Mouse (Mus musculus) cerebellum, postnatal 36 days (tissue): ENCODE data around the gene Ppp1cc.
"Not testable (repeated sequence)": the region's sequence is repeated elsewhere in the genome, so short reads cannot be mapped to it uniquely, and the experiment has no call there.

Experiments used
- DNase-seq, 2 experiments: peaks; one replicate each; pipeline ENCODE4 v3.0.0; 2021 to 2022; ENCODE audit warnings: mixed read lengths in 2 of 2

Gene Ppp1cc

DNA sequence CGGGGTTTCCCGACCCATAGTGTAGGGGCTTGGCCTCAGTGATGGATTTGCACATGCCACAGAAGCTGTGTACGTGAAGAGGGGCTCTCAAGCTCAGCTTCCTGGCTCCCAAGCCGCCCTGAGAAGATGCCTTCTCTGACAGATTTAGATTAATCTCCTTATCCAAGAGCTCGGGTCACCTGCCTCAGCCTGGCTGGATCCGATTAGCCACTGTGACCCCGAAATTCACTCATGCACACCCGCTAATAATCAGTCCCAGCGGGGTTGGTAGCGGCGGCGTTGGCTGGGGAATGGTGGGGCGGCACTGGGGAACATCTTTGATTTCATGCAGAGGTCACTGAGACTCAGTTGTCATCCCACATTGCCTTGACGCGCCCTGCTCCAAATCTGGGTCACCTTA is 19.2 kb upstream of the Ppp1cc start:
- no peak for DNase-seq

DNA sequence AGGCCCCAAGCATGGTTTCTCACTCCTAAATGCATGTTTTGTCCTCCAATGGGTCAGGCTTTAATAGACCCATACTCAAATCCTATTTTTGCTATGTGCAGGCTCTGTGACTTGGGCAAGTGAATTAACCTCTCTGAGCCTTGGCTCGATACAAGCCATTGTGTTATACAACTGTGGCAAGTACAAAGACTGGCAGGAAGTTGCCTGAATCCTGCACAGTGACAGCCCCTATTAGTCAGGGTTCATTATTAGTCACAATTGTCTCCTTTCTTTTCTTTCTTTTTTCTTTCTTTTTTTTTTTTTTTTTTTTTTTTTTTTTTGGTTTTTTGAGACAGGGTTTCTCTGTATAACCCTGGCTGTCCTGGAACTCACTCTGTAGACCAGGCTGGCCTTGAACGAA is 18.3 kb upstream of the Ppp1cc start:
- not testable (repeated sequence) for DNase-seq

DNA sequence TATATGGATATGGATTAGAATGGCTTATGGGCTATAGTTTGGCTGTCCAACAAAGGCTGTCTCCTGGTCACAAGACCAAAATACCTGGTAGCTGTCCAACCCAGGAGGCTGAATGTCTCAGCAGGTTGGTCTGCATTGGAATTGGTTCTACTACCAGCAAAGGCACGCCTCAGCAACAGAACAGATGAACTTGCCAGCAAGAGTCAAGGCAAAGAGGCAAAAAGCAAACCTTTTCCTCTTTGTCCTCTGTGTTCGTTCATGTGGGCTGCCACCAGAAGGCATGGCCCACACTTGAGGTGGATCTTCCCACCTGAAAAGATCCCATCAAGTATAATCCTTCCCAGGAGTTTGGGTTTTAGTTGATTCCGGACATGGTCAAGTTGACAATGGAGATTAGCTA is 17.4 kb upstream of the Ppp1cc start, which contains the start of gene Ccdc63:
Gene Ccdc63, minus strand, starts transcription at position 101 of the 400 bp plus-strand sequence.
- no peak for DNase-seq

DNA sequence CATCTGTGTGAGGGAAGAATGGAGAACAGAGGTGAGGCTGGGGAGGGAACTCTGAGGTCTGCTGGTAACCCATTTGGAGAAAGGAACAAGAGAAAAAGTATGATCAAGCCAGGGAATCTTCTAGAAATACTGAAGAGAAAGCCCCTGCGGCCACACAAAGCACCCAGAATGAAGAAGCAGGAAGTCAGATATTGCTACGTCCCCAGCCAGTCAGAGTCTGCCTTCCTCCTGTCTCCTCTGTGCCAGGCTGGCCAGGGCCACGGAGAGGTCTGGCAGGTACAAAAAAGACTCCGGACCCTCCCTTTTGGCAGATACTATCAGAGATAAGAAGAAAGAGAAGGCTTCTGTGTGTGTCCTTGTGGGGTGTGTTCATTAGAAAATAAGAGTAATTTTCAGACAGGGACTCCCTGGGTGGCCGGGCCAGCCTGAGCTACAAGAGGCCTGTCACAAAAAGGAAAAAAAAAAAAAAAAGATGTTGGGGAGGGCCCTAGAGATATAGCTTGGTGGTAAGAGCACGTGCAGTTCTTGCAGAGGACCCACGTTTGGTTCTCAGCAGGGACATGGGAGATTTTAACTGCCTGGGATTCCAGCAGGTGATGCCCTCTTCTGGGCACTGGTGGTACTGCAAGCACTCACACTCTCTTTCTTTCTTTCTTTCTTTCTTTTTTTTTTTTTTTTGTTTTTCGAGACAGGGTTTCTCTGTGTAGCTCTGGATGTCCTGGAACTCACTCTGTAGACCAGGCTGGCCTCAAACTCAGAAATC is 15.7 kb upstream of the Ppp1cc start:
- peak; percentile 56 to 61 for DNase-seq

- peak; percentile 62 to 64 for DNase-seq
Measured at GRCm38 (mm10) chr5:122143543-122143942, 14.5 kb upstream of the Ppp1cc start.

DNA sequence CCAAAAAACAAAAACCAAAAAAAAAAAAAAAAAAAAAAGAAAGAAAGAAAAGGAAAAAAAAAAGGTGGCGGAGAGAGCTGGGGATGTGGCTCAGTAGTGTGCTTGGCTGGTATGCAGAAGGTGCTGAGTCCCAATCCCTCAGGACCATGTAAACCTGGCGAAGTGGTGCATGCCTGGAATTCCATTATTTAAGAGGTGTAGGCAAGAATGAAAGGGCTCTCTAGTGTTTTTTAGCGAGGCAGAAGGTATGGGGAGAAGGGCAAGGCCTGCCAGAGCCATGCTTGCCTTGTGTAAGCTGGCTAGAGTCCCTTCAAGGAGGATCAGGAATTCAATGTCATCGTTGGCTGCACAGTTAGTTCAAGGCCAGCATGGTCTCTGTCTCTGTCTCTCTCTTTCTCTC is 13.3 kb upstream of the Ppp1cc start:
- no peak for DNase-seq

- no peak for DNase-seq
Measured at GRCm38 (mm10) chr5:122145381-122146055, 12.6 kb upstream of the Ppp1cc start.

GRCm38 (mm10) chr5:122146056-122146580 is 12.0 kb upstream of the Ppp1cc start:
- DNase-seq, result no peak

DNA sequence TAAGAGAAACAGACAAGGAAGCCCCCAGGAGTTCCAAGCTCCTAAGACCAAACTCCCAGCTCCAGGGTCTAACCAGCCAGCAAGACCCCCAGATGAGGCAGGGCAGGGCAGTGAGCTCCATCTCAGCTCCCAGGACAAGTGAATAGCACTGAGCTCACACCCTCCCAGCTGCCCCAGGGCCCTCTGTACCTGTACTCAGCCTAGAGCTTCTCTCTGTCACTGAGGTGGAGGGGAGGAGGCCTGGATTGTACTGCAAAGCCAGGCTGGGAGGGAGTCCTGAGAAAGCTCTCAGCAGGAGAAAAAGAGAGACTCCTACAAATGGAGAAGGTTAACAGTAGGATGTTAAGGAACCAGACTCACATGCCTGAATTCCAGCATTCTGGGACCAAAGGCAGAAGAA is 11.5 kb upstream of the Ppp1cc start:
- no peak for DNase-seq

DNA sequence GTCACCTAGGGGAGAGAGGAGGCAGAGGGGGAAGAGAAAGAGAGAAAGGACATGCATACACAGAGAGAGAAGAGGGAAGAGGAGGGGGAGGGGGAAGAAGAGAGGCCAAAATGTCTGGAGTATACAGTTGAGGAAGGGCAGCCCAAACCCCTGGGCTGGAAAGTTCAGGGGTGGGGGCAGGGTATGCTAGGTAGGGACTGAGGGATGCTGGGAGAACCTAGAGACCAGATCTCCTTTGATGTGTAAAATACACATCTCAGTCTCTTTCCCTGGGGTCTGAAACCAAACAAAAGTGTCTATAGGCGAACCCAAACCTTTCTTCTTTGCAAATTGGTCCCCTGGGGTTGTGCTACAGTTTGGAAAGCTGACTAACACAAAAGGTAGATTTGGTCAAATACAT is 10.0 kb upstream of the Ppp1cc start:
- DNase-seq, result no peak

DNA sequence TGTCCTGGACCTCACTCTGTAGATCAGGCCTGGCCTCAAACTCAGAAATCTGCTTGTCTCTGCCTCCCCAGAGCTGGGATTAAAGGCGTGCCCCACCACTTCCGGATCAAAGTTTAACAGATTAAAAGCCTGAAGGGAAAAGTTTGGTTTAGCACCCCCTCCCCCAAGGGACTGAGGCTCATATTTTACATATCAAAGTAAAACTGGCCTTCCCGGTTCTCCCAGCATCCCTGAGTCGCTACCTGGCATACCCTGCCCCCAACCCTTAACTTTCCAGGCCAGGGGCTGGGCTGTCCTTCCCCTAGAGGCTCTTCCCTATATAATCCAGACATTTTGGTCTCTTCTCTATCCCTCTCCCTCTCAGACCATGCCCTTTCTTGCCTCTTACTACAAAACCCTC is 8.8 kb upstream of the Ppp1cc start:
- DNase-seq, result no peak

GRCm38 (mm10) chr5:122152508-122152907 is 5.6 kb upstream of the Ppp1cc start:
- DNase-seq, result not testable (repeated sequence)

- DNase-seq, result no peak
Measured at GRCm38 (mm10) chr5:122154006-122154405, 4.1 kb upstream of the Ppp1cc start.

DNA sequence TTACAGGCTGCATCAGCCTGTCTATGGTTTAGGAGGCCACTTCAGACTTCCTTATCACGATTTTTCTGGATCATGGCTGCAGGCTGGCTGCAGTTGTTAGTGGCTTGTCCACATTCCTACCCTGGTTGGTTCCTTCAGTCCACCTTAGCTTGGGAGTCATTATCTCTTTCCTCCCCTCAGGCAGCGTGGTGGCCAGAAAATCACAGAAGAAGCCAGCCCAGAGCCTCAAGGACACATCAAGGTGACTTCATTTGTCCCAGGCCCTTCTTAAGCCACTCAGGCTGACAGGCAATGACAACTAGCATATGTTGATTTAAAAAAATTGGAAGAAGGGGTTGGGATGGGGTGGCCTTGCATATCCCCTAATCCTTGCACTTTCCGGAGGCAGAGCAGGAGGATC is 3.3 kb upstream of the Ppp1cc start:
- DNase-seq, result no peak

GRCm38 (mm10) chr5:122155613-122156012 is 2.5 kb upstream of the Ppp1cc start:
- no peak for DNase-seq

- no peak for DNase-seq
Measured at GRCm38 (mm10) chr5:122156486-122156885, 1.6 kb upstream of the Ppp1cc start.

GRCm38 (mm10) chr5:122158557-122159515 is 758 bp downstream of the Ppp1cc start:
- DNase-seq, result peak; percentile 38 to 40

DNA sequence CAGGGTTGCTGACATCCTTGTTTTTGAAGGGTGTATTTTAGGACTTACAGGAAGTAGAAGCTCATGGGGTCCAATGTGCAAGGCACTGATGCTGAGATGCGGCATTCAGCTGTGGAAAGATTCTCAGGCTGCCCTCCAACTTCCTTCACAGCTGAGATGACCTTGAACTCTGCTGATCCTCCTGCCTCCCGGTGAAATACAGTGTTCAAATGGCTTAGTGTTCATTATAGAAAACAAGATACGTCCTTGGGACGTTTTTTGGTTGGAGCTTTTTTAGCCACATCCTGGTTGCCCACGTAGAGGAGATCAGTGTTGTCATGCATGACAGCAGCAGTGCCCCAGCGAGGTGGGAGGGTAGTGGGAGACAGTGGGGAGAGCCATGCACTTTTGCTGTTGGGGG is 5.1 kb downstream of the Ppp1cc start:
- DNase-seq, result no peak

GRCm38 (mm10) chr5:122164011-122164410 is 5.9 kb downstream of the Ppp1cc start:
- no peak for DNase-seq

DNA sequence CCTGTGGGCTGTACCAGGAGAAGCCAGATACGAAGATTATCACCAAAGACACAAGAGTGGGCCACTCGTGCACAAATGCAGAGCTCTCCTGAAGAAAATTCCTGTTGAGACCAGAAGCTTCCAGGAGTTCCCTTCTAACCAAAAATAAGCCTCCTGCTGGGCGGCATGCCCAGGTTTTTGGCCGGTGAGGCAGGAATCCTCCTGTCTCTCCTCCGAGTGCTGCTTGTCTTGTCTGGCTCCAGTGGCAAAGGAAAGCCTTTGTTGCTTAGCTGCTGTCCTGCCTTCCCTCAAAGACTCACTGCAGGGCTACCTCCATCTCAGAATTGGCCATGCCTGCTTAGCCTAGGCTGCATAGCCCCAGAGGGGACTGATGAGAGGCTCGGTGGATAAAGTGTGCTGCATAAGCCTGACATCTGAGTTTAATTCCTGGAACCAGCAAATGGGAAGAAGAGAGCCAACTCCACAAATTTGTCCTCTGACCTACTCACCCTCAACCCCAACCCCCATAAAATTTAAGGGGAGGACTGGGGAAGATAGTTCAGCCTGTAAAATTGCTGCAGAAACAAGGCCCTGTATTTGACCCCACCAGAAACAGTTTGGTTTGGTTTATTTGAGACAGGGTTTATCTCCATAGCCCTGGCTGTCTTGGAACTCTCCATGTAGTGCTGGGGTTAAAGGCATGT is 7.3 kb downstream of the Ppp1cc start:
- DNase-seq, result peak; percentile 70 to 71

DNA sequence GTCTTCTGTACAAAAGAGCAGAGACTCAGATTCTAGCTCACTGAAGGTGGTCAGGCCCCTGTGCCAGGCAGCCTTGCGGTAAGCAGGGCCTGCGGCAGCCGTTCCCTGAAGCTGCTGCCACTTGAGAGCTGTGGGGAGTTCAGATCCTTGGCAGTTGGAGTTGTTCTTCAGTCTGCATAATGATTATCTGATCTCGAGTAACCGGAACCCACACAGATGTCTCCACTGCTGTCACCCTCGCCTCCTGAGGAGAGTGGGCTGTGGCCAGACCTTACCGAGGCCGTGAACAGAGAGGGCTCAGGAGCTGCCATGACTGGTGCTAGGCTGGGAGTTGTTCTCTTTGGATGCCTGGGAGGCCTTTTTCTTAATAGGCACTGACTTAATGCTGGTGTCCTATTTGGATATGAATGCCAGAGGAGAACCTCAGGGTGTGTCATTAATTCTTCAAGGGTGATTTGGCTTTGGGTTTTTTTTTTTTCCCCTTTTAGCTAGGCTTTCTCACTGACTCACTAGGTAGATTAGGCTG is 8.6 kb downstream of the Ppp1cc start:
- no peak for DNase-seq
